Mouse (Mus musculus) embryo, embryonic 9.5 days (tissue): ENCODE results near the gene Arrdc3.

ENCODE experiments used
- DNase-seq: peaks from one replicate; pipeline ENCODE4 v3.0.0-alpha.2; 2017; ENCODE audit errors: extremely low spot score

Gene Arrdc3

DNA sequence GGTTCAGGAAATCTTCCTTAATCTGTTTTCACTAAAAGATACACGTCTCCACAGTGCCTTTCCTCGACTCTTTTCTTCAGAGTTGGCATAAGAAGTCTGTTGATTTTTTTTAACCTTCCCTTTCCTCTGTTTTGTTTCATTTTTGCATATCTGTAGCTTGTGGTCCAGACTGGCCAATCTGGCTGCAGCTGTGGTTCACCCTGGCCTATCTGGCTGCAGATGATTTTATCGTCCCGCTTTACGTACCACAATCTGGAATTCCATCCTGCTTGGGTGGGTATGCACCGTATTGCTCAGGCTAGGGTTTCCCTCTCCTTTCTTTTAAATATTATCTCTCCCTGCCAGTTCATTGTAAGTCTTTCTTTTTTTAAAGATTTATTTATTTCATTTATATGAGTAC lies 37.8 kb downstream of the Arrdc3 start:
- DNase-seq, result no peak

DNA sequence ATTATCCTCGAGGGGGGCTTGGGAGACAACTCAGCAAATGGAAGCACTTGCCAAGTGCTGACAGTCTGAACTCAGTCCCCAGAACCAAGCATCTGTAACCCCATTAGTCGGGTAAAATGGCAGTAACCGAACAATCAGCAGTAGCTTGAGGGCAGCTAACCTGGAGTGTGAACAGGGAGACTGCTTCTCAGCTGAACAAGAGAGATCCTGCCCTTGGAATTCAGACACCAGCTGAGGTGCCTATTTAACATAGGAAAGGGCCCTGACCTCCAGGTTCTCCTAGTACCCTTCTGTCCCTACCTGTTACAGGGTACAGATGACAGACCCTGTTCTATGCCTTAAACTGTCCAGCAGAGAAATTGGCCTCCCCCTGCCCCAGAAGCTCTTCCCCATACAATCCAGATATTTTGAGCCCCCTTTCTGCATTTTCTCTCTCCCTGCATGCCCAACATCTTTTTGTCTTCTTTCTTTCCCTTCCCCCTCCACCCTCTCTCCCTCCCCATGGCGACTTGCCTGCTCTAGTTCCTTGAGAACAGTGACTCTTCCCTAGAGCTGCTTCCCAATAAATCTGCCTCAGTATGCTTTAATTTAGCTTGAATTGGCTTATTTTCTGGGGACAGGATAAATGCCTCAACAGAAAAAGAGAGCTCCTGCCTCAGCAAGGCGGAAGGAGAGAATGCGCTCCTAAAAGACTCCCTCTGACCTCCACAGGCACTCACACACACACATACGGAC lies 38.6 kb downstream of the Arrdc3 start:
- no peak for DNase-seq

DNA sequence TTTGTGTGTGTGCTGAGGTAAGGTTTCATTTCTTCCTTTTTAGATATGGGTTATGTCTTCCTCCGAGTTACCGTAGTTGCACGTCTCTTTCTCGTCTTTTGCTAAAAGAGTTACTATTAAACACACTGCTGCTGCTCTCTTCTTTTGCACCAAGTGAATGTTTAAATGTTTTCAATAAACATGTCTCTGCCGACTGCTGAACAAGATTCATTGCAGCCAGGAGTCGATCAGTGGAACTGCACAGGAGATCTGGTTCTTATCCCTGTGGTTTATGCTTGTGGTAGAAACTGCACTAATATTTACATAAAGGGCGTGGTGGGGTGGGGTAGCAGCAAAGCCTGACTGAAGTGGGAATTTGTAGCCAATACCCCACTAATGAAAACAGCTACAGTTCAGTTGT lies 45.0 kb downstream of the Arrdc3 start:
- DNase-seq, result no peak

DNA sequence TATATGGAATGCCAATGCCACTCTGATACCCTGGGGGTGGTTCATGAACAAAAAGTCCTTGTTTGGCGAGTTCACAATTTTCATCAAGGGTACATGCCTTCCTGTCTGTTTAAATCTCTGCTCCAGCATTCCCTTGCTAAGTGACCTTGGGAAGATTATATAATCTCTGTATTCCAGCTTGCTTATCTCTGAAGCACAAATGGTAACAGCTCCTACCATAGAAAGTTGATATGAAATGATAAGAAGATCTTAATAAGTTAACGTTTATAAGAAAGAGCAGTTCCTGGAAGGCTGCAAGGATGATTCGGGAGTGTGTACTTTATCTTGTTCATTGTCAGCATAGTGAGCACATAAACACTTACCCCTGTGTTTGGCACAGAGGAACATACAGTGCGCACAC lies 46.8 kb downstream of the Arrdc3 start:
- no peak for DNase-seq

DNA sequence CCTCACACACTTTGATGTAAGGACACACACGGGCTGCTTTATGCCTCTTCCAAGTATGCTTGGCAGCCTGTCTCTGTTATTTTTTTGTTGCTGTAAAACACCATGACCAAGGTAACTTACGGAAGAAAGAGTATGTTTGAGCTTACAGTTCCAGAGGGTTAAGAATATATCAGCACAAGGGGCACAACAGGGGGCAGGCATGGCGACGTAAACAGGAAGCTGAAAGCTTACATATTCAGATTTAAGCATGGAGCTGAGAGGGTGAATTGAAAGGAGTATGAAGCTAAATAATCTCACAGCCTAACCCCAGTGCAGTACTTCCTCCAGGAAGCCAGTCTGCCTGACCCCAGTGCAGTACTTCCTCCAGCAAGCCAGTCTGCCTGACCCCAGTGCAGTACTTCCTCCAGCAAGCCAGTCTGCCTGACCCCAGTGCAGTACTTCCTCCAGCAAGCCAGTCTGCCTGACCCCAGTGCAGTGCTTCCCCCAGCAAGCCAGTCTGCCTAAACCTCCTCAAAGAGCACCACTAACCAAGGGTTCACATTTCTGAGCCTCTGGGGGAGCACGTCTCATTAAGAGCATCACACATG lies 49.7 kb downstream of the Arrdc3 start:
- DNase-seq, result no peak

DNA sequence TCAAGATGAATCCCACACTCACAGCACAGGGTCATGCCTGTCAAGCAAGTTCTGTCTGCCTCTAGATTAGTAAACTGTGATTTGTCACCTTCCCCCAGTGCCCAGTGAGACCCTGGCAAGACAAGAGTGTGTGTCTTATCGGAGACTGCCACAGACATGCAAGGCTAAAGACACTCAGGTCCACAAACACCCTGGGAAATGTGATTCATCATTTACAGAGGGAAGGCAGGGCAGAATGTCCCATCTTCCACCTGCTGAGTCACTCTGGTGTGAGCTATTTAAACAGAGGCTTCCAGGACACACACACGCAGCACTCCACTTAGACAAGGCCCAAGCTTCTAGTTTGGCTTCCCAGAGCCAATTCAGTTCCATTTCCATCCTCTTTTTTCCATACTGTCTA lies 53.2 kb downstream of the Arrdc3 start:
- DNase-seq, result no peak

DNA sequence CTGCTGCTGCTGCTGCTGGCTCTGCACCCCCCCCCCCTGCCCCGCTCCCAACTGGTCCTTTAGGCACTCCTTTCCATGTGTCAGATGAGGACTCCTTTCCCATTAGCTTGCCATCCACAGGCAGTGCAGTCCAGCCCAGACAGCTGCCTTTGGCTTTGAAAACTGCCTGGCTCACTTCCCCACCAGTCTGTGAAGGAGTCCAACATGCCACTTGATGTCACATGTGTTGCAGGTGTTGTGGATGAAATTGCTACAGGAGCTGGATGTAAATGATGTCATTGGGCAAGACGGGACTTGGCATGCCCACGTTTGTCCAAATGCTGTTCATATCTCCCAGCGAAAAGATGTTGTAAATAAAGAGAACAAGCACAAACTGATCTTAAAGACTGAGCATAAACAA lies 56.0 kb downstream of the Arrdc3 start:
- DNase-seq, result no peak

DNA sequence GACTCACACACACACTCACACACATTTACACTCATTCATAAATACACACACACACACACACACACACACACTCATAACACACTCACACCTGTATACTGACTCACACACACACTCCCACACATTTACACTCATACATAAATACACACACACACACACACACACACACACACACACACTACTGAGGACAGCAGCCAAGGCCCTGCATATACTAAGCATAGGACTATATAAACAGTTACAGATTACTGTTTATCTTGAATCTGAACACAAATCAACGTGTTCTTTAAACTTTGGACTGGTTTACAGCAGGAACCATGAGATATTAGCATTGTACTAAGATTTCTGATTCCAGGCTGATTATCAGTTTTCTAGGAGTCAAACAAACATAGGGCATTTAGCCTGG lies 56.7 kb downstream of the Arrdc3 start:
- DNase-seq, result no peak

DNA sequence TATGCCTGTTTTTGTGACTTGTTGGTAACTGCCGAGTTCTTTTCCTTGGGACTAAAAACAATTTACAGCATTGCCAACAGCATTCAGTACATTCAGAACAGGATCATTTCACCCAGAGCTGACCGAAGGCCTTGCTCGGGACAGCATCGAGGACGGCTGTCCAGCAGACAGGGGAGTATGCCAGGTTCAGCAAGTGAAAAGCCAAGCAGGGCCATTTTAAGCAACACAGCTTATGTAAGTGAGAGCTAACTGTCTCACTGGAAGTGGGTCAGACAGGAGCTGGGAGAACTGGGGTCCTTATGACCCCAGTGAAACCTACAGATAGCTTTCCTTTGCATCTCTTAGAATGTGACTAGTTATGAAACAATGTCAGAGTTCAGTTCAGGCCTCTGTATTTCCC lies 57.2 kb downstream of the Arrdc3 start:
- DNase-seq, result no peak

DNA sequence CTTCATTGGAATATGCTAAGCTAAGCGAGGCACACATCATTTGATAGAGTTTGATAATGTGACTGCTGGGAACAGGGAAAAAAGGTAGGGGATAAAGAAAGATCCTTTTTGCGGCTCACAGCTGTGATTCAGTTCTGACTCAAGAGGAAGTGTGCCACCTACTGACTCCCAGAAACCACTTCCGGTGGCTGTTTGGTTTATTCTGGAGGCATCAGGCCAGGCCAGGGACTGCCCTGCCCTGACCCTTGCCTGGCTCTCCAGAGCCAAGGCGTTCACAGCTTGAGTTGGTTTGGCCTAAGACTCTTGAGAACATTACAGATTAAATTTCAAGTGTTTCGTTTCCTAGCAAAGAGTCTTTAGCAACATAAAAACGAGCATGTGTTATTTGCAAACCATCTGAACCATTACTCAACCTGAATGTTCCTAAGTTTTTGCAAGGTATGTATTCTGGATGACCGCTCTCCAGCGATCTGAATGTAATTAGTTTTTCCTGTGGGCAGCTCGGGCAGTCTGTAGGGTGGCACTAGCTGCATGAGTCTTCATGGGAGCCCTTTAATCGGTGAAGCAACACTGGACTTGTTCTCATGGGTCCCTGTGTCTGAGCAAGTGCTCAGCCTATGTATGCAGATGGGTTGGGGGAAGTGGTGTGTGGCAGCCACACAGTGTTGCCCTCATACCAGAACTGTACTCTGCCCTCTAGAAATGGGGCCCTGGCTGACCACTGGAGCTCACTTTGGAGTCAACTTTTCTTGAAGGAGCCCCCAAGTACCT lies 57.9 kb downstream of the Arrdc3 start:
- no peak for DNase-seq

DNA sequence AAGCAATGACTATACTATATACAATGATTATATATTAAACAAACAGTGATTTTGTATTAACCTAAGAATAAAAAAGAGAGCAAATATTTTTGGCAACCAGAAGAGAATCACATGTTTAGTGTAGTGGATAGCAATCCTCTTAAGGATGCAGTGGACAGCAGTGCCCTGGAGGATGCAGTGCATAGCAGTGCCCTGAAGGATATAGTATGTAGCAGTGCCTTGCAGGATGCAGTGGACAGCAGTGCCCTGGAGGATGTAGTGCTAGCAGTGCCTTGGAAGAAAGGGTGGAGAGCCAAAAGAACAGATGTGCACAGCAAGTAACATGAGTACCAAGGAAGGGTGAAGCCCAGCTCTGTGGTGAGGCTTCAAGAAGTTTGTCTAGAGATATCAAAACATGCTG lies 61.3 kb downstream of the Arrdc3 start:
- no peak for DNase-seq
